Mouse (Mus musculus): ENCODE results near the gene Lyar. TPM values are rescaled to one million over a fixed set of nuclear protein-coding genes. Genes with fewer than 3 reads are reported as not detected.
A peak's percentile ranks its signal among the peaks of the same experiment; 100 is the strongest.

Lyar gene
- total and polyA plus RNA-seq, 3 experiments: 134 to 314 (median 195) TPM

DNA sequence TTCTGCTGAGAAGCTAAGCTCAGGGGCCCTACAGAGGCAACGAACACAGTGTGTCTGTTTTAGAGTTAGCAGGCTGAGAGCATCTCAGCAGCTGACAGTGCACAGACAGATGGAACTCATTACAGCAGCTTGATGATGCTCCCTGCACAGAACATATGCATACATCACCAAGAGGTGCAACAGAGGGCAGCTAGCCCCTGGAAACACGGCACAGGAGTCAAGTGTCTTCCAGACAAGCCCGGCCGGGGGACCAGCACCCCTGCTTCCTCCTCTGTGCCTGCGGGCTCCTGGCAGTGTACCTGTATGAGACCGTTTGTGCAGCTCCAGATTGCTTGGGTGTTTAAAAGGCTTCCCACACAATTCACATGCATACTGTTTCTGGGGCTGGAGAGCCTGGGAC, 7.3 kb upstream of the Lyar start:
- H3K4me3 ChIP-seq (replicated peaks in 1 of 3; ENCODE audit: low read depth in 2 of 3, low read length in 2 of 3, poor library complexity in 1 of 3): no peak overlapping the region
- no peak overlapping the region for H3K4me2 ChIP-seq (ENCODE audit: insufficient read depth, low read depth, poor library complexity, severe bottlenecking)
- no peak overlapping the region for H3K9ac ChIP-seq (ENCODE audit: insufficient read depth, low read depth)
- TF ChIP-seq HCFC1 (IDR thresholded peaks at IDR 0.05; ENCODE audit: low read depth, low read length) (no peak), MYC (IDR thresholded peaks at IDR 0.05; ENCODE audit: low read depth, low read length) (no peak), MXI1 (IDR thresholded peaks at IDR 0.05; ENCODE audit: low read depth, low read length) (no peak), ZMIZ1 (IDR thresholded peaks at IDR 0.05; ENCODE audit: low read depth, low read length) (no peak), BHLHE40 (IDR thresholded peaks at IDR 0.05; ENCODE audit: low read depth, low read length) (no peak), RAD21 (IDR thresholded peaks at IDR 0.05; ENCODE audit: low read depth, low read length) (no peak), ZNF384 (IDR thresholded peaks at IDR 0.05; ENCODE audit: low read depth, low read length) (no peak), RCOR1 (conservative IDR thresholded peaks at IDR 0.05; ENCODE audit: low read depth, low read length) (no peak)
- peaks cover 40 to 90% of the 10 kb centered on the region in 2 experiments for H3K36me3 ChIP-seq (replicated peaks in 1 of 2; ENCODE audit: control insufficient read depth in 1 of 2, insufficient read depth in 1 of 2, low read length in 1 of 2)
- dilution Hi-C loops (cut with MboI; ENCODE audit: extremely low pct_ligation_motif_present, extremely low pct_unique_long_range_greater_than_20kb, low sequenced_read_pairs): no loop called here
- H3K27me3 ChIP-seq (replicated peaks): no peaks in the 10 kb centered on the region
- no peaks in the 10 kb centered on the region for H3K9me3 ChIP-seq (replicated peaks; ENCODE audit: low read length)
- in situ Hi-C loops (cut with MboI; ENCODE audit: low pct_ligation_motif_present, low pct_unique_long_range_greater_than_20kb, low sequenced_read_pairs): no loop called here
- no peaks in the 10 kb centered on the region for H3K79me2 ChIP-seq (replicated peaks; ENCODE audit: control insufficient read depth, extremely low read depth, insufficient read depth, poor library complexity, severe bottlenecking)
- H3K27ac ChIP-seq (ENCODE audit: insufficient read depth, low read depth): no peak overlapping the region
- H3K4me1 ChIP-seq (ENCODE audit: control insufficient read depth in 1 of 2, insufficient read depth in 2 of 2): peaks cover 0 to 31% of the 10 kb centered on the region in 2 experiments; a peak in 2 of 4 replicates
- no peak for DNase-seq (ENCODE audit: extremely low read depth)

DNA sequence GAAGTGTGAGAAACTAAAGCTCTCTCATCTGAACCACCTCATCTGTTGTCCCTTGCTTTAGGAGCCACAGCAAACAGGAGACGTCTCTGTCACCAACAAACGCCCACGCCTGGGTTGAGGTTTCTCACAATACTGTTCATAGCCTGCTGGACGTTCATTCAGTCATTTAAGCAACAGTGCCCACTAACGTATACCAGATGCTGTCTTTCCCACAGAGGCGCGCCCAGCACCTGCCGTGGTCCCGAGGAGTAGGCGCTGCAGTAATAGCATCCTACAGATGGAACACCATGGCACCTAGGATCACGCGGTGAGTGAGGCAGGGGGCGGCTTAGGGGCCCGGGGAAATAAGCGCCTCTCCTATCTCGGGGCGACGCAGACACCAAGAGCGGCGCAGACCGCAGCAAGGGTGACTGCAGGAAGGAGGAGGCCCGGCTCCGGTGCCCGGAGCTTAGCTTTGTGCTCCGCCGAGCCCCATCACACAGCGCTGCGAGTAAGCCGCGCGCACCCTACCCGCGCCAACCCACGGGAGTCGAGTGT, 431 bp upstream of the Lyar start:
- TF ChIP-seq MEF2A (IDR thresholded peaks at IDR 0.05; ENCODE audit: borderline replicate concordance, low read depth, low read length) (no peak), SMC3 (IDR thresholded peaks at IDR 0.05; ENCODE audit: low read depth, low read length) (no peak), EP300 (IDR thresholded peaks at IDR 0.05; ENCODE audit: low read length) (no peak), BHLHE40 (IDR thresholded peaks at IDR 0.05; ENCODE audit: low read depth, low read length) (no peak), NELFE (IDR thresholded peaks at IDR 0.05; ENCODE audit: low read depth, low read length) (no peak), E2F4 (IDR thresholded peaks at IDR 0.05; ENCODE audit: insufficient replicate concordance, low read depth, low read length) (no peak), PAX5 (IDR thresholded peaks at IDR 0.05; ENCODE audit: low read length) (no peak), KAT2A (IDR thresholded peaks at IDR 0.05; ENCODE audit: insufficient replicate concordance, low read length) (no peak), JUN (IDR thresholded peaks at IDR 0.05; ENCODE audit: insufficient read depth, low read depth, low read length) (no peak), ELF1 (IDR thresholded peaks at IDR 0.05; ENCODE audit: low read depth, low read length) (no peak), MYC (IDR thresholded peaks at IDR 0.05; ENCODE audit: low read depth, low read length) (no peak), ZMIZ1 (IDR thresholded peaks at IDR 0.05; ENCODE audit: low read depth, low read length) (no peak), GABPA (IDR thresholded peaks at IDR 0.05; ENCODE audit: insufficient replicate concordance, low read depth, low read length) (no peak), ETS1 (conservative IDR thresholded peaks at IDR 0.05; ENCODE audit: low read depth, low read length) (no peak), CHD2 (IDR thresholded peaks at IDR 0.05; ENCODE audit: low read length) (no peak), POLR2A (IDR thresholded peaks at IDR 0.05; ENCODE audit: low read depth, low read length) (no peak), USF1 (IDR thresholded peaks at IDR 0.05; ENCODE audit: low read depth, low read length) (no peak), MAX (IDR thresholded peaks at IDR 0.05; ENCODE audit: low read length) (no peak), TBP (conservative IDR thresholded peaks at IDR 0.05; ENCODE audit: low read depth, low read length) (no peak)
- peaks cover 21 to 58% of the 10 kb centered on the region in 2 experiments for H3K36me3 ChIP-seq (replicated peaks in 1 of 2; ENCODE audit: control insufficient read depth in 1 of 2, insufficient read depth in 1 of 2, low read length in 1 of 2)
- in situ Hi-C loops (cut with MboI; ENCODE audit: low pct_ligation_motif_present, low pct_unique_long_range_greater_than_20kb, low sequenced_read_pairs): no loop called here
- H3K9ac ChIP-seq (ENCODE audit: insufficient read depth, low read depth): peak overlapping the region; percentile 84
- H3K27ac ChIP-seq (ENCODE audit: insufficient read depth, low read depth): no peak overlapping the region; the same call in 1 of the 2 replicates
- H3K4me2 ChIP-seq (ENCODE audit: insufficient read depth, low read depth, poor library complexity, severe bottlenecking): peak overlapping the region; percentile 78
- H3K4me3 ChIP-seq (replicated peaks in 1 of 3; ENCODE audit: low read depth in 2 of 3, low read length in 2 of 3, poor library complexity in 1 of 3): peak overlapping the region; percentile 90 to 94 (median 90)
- no peaks in the 10 kb centered on the region for H3K9me3 ChIP-seq (replicated peaks; ENCODE audit: low read length)
- peak; percentile 30 for DNase-seq (ENCODE audit: extremely low read depth)
- no peaks in the 10 kb centered on the region for H3K27me3 ChIP-seq (replicated peaks)
- peaks cover 3 to 42% of the 10 kb centered on the region in 2 experiments for H3K4me1 ChIP-seq (ENCODE audit: control insufficient read depth in 1 of 2, insufficient read depth in 2 of 2)
- peaks cover 31% of the 10 kb centered on the region for H3K79me2 ChIP-seq (replicated peaks; ENCODE audit: control insufficient read depth, extremely low read depth, insufficient read depth, poor library complexity, severe bottlenecking)
- dilution Hi-C loops (cut with MboI; ENCODE audit: extremely low pct_ligation_motif_present, extremely low pct_unique_long_range_greater_than_20kb, low sequenced_read_pairs): no loop called here

All from CH12.LX (cell line).